Mouse (Mus musculus): ENCODE measurements around the gene Tdgf1.

Tdgf1 gene

GRCm38 (mm10) chr9:110945926-110946325 lies at the start of gene Tdgf1:
Gene Tdgf1 (minus strand): TSS chr9:110946158.
- no peak for DNase-seq

DNA sequence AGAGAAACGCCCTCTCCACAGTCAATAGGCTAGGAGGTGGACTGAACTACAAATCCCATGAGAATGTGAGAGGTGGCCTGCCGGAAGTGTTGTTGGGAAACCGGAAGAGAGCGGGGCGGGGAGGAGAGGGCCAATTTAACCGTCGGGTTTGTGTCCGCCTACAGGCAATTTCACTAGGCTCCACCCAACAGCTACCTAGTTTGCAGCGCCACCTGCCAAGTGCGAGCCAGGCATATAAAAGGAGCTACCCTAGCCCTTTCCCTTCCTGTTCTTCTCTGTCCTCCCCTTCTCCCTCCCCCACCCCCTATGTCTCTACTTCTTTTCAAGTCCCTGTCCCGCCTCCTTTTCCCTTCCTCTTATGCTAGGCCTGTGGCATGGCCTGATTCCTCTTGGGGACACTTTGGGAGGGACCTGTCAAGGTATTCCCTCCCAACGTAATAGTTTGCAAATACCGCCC lies 48.8 kb upstream of the Tdgf1 start:
- DNase-seq, result peak; percentile 83

DNA sequence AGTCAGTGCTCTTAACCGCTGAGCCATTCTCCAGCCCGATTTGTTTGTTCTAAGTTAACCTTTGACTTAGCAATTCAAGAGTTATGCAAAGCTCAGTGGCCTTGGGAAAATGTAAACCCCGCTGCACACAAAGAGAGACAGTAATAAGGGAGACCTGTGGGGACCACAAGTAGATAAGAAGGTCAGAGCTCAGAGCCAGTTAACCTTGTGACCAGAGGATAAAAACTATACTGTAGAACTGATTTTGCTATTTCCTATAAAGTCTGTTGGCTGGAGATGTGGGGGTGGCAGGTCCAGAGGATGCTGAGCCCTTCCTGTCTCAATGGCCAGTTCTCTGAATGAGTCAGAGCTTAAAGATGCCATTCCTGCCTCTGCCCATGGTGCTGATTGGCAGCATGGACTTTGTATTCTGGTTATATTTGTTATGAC lies 47.3 kb upstream of the Tdgf1 start:
- DNase-seq, result no peak

GRCm38 (mm10) chr9:110990204-110990603 lies 44.2 kb upstream of the Tdgf1 start, which contains the start of gene Rtp3:
Gene Rtp3 (minus strand): TSS chr9:110990583.
- no peak for DNase-seq

DNA sequence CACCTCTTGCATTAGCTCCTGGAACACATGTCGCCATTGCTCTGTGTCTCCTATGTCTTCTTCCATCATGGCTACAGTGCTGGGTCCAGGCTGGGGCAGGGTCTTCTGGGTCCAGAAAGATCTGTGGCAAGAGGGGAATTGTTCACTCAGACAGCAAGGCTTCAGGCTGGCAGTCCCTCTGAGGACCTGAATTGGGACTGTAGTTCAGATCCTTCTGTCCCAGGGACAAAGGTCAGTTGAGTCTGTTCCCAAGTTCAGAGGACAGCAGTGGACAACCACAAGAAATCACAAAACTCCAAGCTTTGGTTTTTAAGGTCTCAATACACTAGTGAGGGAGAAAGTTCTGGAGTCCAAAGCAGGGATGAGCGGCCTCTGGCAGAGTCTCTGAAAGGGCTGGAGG lies 43.6 kb upstream of the Tdgf1 start:
- no peak for DNase-seq

DNA sequence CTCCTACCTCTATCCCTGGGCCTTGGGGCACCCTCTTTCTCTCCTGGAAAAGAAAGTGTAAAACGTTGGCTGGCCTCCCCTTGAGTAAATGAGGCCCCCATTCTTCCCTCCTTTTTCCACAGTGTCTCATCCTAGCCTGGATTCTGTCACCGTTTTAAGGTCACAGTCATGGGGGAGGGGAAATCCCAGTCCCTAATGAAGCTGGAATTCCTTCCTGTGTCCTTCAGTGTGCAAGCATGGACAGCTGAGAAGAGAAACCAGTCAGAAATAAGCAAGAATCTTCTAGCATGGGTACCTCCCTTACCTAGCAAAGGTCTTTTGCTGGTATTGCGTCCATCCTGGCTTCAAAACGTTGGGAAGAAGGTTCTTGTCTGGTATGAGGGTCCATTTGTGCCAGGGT lies 43.2 kb upstream of the Tdgf1 start:
- DNase-seq, result no peak

DNA sequence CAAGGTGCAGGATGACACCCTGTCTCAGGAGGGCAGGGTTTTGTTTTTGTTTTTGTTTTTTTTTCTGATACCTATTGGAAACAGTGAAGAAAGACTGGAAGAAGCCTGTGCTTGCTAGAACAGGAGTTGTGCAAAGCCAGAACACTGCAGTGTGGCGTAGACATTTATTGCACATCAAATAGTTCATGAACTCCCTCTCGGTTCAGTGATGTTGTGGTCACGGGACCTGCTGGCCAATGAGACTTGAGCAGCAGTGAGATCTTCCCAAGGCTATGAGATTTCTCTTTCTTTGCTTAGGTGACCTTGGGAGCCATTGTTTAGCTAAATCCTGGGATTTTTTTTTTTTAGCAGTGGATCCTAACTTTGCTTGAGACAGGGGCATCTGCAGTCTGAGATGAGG lies 42.1 kb upstream of the Tdgf1 start:
- DNase-seq, result no peak

- DNase-seq, result no peak
Observed at GRCm38 (mm10) chr9:110987331-110987730, 41.4 kb upstream of the Tdgf1 start.

GRCm38 (mm10) chr9:110985951-110986350 lies 40.0 kb upstream of the Tdgf1 start:
- DNase-seq, result no peak

GRCm38 (mm10) chr9:110985541-110985940 lies 39.6 kb upstream of the Tdgf1 start:
- DNase-seq, result no peak

DNA sequence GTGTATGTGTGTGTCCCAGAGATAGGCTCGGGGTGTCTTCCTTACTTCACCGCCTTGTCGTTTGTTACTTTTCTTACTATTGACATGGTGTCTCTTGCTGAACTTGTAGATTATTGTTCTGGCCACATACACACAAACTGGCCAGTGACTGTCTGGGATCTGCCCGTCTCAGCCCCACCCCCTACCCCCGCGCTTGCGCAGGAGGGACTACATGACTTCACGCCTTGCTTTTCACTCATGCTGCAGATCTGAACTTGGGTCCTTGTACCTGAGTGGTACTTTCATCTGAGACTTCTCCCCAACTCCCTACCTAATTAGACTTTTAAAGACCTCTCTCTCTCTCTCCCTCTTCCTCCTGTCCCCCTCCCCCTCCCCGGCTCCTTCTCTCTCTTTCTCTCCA lies 38.1 kb upstream of the Tdgf1 start:
- no peak for DNase-seq

- no peak for DNase-seq
Observed at GRCm38 (mm10) chr9:110982351-110982750, 36.4 kb upstream of the Tdgf1 start.

DNA sequence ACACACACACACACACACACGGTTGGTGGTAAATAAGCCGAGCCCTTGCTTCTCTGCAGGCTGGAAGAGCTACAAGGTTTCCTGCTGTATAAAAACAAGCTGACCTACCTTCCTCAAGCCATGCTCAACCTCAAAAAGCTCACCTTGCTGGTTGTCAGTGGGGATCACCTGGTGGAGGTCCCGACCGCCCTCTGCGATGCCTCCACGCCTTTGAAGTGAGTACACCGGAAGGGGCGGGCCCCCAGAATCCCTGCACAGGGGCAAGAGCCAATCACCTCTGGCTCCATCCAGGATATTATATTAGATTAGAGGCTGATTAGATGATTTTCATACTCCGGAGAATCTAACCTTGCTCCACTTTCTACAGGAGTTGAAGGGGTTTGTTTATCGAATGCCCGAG lies 33.5 kb upstream of the Tdgf1 start:
- no peak for DNase-seq

DNA sequence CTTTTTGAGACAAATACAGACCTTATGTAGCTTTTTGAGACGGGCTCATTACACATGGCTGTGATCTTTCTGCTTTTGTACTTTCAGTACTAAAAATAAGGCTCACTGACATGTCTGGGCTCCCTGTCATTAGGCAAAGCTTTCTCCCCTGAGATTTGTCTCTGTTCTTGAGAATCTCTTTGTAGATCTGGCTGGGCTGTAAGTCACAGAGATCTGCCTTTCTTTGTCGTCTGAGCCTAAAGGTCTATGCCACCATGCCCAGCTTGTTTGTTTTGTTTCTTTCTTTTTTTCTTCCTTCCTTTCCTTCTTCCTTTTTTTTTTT lies 19.9 kb upstream of the Tdgf1 start:
- no peak for DNase-seq

DNA sequence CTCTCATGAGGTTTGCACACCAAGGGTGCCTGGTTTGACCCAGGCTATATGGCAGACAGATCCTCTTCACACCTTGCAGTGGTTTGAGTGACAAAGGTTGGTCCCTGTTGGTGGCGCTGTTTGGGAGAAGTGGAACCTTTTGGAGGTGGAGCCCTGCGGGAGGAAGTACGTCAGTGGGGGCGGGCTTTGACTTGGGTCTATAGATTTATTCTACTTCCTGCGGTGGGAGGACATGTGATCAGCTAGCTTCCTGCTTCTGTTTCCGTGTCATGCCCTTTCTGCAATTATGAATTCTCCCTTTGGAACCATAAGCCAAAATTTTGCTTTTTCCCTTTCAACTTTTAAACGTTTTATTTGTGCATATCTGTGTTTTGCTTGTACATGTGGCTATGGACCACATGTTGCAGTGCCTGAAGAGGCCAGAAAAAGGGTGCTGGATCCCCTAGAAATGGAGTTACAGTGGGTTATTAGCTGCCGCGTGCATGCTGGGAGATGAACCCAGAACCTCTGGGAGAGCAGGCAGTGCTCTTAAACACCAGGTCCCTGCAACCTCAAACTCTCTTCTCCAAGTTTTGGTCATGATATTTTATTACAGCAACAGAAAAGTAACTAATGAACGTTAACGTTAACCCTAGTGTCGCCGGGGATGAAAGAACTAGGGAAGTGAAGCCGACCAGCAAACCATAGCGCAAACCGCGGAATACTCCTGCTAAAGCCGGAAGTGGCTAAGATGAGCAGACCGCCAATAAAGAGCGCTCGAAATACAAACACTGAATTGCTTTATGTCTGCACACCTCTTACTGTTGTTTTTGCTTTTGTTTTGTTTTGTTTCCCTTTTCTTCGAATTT lies 19.3 kb upstream of the Tdgf1 start:
- DNase-seq, result no peak

DNA sequence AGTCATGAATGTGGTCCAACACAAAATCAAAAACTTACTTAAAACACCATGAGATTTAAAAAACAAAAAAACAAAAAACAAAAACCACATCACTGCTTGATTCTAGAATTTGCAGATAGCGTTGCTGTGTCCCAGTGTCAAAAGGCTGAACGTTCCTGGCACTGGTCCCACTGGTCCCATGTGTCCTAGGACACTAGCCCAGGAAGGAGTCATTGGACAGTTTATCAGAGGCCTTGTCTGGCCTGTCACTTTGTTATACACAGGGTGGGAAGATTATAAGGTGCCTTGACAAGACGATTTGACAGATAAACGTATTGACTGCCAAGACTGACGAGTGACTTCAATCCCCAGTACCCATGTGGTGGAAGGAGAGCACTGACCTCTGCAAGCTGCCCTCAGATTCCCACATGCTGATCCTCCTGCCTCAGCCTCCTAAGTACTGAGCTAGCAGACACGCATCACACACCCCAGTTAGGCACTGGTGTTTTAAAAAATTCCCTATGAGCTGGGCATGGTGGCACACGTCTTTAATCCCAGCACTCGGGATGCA lies 17.7 kb upstream of the Tdgf1 start:
- DNase-seq, result no peak

- no peak for DNase-seq
Observed at GRCm38 (mm10) chr9:110961386-110961785, 15.4 kb upstream of the Tdgf1 start.

DNA sequence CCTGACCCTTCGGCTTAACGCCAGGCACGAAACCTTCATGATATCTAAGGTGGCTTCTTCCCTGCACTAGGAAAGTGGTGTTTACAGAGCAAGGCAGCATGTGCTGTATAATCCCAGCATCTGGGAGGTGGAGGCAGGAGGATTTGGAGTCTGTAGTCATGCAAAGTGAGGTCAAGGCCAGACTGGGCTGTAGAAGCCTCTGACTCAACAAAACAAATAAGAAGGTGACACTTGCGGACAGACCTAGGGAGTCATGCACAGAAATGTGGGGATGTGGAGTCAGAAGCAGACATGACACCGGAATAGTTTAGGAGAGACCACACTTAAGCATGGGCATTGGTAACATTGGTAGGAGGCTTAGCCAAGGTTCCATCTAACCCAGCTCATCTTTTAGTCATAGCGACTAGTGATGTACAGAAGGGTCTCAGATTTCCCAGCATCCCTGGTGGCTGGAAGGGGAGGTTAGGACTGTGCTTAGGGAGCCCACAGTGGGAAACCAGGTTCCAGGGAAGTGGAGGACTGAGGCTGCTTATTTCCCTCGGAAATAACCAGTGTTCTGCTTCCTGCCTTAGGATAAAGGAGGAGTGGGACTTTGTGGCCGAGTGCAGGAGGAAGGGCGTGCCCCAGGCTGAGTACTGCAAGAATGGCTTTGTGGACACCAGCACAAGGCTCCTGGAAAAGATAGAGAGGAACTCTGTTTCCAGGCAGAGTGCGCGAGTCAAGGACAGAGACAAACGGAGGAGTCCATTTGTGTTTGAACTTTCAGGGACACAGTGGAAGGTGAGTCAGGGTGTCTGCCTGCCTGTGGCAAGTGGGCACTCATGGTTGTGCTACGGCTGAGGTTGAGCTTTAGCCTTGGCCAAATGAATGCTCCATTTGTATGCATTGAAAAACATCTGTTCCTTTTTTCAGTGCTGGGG lies 14.5 kb upstream of the Tdgf1 start:
- no peak for DNase-seq

- no peak for DNase-seq
Observed at GRCm38 (mm10) chr9:110959669-110960068, 13.7 kb upstream of the Tdgf1 start.

DNA sequence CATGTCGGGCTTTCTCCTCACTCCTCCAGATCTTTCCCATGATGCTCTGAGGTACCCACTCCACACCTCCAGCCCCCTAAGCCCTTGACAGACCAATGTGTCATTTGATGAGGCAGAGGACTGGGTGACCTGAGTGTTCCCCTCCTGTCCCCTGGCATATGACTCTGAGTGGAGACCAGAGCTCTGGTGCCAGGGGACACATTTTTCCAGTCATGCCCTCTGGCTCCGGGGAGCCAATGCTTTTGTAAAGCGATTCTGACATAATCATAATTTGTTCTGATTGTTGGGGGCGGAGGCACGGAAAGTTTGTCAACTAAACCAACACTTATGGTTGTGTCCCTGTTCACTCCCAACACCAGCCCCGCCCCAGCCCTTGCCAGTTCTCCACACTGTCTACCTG lies 10.0 kb upstream of the Tdgf1 start:
- DNase-seq, result no peak

DNA sequence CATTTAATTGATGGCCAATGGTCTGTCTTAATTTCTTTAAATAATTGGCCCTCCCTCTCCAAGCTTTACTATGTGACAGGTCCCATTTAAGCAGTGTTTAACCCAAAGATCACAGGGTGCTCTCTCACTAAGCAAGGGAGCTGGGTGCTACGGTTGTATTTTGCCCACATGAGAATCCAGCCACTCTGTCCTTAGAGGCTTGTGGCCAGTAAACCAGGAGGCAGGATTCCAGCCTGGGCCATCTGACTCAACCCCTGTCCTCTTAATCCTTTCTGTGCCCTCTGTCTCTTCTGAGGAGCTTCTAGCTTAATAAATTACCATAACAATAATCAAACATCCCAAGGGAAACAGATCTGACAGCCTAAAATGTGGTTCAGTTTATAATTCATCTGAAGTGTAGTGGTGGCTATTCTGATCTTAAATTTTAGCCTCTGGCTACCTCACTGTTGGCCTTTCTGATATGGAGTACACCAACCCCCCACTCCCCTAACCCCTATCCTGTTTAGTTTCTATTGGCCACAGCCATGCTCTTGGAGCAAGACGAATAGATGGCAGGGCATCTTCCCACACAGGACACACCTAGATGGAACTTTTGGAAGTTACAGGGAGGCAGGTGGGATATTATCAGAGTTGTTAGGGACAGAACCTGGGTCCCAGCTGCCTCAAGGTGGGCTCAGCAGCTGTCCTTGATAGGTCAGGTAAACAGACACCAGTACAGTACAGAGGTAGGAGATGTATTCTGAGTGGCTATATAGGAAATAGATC lies 8.9 kb upstream of the Tdgf1 start:
- DNase-seq, result no peak

DNA sequence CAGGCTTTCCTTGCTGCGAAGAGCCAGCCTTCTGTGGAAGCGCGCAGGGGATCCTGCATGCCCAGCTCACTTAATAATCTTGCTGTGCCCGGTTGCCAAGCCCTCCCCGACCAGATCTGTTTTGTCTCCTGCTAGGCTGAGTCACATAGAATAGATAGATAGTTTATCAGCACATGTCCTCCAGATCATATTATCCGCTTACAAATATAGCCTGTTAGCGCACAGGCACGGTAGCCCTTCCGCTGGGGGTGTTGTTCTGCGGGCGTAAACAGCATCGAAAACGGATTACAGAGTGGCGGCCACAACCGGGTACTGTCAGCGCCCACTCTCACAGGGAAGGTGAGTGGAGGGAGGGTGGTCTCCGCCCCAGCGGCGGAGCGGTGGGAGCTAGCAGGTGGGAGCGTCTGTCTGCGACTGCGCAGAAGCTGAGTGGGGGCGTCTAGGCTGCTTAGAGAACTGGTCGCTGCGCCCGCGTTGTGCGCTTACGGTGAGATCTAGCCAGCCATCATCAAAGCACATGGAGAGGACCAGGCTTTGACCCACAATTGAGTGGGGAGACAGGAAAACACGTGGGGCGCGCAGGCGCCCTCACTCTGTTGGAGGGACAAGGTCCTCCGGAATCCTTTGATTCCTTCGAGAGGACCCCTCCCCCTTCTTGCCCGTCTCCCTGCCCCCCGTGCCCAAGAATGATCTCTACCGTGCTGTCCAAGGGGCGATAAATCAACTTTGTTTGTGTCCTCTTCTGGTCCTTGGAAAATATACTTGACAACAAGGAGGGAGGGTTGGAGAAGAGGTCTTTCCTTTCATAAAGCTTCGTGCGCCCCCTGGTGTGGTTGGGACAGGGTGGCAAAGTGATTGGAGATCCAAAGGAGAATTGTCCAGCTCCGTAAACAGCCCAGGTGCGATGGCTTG lies 7.8 kb upstream of the Tdgf1 start:
- DNase-seq, result peak; percentile 81
